Mouse (Mus musculus) heart, postnatal 4 days (tissue): ENCODE results near the gene Gm3854. TPM values are rescaled to one million over a fixed set of nuclear protein-coding genes. Genes with fewer than 3 reads are reported as not detected.
A peak's percentile ranks its signal among the peaks of the same experiment; 100 is the strongest.
"Not testable (repeated sequence)": the region's sequence is repeated elsewhere in the genome, so short reads cannot be mapped to it uniquely, and the experiment has no call there.

Source experiments
- DNase-seq: peaks from one replicate; pipeline ENCODE4 v3.0.0; 2021
- total RNA-seq, 2 experiments: library from RNA; stranded (reverse); gene quantifications; 2 replicates each; pipeline ENCODE4 v1.2.3; 2021

Gene Gm3854
- under 1 TPM; 0.24 to 0.38 TPM for total RNA-seq

DNA sequence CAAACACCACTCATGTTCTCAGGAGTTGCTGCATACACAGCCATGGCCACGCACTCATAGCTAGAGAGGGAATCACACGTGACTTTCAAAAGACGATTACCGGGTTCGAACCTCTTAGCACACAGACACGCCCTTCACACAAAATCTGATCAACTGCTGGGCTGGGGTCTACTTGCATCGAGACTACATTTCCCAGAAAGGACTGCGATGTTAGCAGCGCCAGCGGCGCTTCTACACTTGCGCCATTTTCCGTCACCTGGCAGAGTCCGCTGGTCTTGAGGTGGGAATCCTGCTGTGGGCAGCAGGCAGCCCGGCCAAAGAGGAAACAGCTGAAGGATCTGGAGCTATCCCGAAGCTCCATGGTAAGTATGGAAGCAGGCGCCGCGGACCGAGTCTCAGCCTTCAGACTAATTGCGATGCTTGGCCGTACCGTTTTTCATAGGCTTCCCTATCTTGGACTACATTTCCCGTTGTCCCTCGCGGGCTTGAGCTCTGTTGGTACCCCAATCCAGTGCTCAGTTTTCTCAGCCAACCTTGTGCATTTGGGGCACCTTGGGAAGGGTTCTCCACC is at the start of gene Gm3854:
Gene Gm3854 (plus strand): TSS at position 259 of the 571 bp plus-strand sequence.
- DNase-seq: peak; percentile 49

DNA sequence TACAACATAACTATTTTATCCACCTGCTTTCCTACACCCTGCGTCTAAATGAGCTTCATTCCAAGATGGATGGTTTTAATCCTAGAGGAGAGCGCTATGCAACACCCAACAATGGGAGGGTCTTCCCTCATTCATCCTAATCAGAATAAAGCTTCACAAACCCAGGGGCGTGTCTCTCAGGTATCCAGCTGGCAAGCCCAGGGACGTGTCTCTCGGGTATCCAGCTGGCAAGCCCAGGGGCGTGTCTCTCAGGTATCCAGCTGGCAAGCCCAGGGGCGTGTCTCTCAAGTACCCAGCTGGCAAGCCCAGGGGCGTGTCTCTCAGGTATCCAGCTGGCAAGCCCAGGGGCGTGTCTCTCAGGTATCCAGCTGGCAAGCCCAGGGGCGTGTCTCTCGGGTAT is 42.8 kb upstream of the Gm3854 start:
- not testable (repeated sequence) for DNase-seq

DNA sequence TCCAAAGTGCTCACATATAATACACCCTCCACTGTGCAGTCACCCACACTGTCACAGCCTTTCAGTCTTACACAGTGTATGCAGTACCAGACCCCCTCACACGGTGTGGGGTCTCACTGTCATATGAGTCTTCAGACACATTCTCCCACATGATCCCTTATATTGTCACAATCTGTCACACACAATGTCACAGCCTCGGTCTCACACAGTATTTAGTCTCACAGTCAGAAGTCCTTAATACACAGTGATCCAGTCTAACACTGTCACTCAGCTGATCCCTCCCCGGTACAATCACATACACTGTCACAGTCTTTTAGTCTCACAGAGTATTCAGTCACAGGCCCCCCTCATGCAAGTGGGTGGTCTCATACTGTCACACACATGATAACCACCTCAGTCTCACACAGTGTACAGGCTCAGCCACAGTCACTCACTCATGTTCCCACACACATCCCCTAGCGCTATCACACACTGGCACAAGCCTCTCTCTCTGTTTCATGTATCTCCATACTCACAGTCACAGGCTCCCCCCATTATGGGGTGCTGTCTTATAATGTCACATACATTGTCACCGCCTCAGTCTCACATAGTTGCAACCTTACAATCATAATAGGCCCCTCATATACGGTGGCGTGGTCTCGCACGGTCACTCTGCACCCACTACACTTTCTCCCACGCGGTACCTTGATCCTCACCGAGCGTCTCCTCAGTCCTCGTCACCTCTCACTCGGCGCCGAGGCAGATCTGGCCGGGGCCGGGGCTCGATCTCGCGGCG is 12.9 kb upstream of the Gm3854 start:
- DNase-seq: no peak

DNA sequence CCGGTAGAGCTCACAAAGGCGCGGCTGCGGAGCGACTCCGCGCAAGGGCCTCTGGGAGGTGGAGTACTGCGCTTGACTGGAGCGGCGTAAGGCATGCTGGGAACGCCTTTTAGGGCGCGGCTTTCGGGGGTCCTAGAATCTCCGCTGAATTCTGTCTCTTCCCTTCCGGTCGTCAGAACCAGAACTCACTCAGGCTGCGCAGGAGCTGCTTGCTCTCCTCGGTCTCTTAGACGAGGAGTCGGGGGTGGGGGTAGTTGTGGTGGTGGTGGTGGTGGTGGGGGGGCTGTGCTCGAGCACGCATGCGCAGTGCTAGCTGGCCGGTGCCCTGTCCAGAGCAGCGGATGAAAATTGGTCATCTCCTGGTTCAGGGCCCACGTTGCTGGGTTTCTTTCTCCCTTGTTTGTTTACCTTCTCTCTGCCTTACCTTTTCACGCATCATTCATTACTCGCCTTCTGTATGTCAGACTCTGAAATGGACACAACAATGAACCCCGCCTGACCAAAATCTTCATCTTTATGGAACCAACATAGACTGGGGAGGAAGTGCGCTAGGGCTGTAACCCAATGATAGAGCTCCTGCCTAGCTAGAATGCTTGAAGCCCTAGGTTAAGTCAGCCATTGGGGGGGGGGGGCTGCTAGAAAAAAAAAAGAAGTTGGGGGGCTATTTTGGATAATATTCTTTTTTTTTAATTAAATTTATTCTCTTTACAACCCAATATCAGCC is 12.2 kb upstream of the Gm3854 start, which contains the start of gene Zfp583:
Gene Zfp583 (minus strand): TSS at position 53 of the 724 bp plus-strand sequence.
- DNase-seq: peak; percentile 85

DNA sequence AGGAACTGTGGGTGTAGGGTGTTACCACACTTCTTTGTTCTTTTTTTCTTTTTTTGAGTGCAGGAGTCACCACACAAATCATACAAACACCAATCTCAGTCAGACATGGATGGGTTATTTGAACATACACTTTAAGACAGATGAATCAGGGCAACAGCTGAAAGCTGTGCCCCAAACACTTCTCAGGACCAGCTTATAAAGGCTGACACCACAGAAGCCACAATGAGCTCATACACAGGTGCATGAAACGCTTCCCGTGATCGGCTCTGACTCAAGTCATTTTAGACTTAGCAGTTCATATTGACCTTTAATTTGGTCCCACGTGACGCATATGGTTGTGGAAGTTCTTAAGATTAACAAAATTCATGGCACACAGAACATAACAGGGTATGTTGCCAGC is 3.7 kb upstream of the Gm3854 start:
- no peak for DNase-seq

DNA sequence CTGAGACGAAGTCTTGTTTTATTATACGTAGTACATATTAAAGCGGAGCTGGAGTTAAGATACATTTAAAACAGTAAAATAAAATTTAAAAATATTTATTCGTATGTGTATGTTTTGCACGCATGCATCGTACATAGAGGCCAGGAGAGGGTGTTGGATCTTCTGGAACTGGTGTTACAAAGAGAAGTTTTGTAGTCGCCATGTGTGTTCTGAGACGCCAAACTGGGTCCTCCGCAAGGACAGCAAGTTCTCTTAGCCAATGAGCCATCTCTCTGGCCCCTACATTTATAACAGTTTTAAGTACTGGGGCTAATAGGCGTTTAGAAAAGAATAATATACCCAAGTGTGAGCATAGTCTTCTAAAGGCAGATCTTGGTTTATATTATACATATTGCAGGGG is 565 bp downstream of the Gm3854 start:
- DNase-seq: no peak

DNA sequence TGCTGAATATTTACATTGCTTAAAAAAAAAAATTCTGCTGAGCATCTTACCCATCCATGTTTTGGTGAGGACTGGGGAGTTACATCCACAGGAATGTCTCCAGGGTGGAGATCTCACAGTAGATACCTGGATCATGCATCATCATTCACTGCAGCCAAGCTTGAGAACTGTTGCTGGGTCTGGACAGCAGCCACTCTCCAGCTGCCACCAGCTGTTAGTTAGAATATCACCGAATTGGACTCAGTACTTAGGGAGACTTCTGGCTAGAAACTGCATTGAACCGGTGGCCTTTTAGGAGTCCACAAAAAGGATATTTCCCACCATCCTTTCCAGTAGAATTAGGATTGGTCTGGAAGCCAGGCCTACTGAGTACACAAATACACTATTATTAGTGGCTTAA is 14.6 kb downstream of the Gm3854 start:
- peak; percentile 49 for DNase-seq

DNA sequence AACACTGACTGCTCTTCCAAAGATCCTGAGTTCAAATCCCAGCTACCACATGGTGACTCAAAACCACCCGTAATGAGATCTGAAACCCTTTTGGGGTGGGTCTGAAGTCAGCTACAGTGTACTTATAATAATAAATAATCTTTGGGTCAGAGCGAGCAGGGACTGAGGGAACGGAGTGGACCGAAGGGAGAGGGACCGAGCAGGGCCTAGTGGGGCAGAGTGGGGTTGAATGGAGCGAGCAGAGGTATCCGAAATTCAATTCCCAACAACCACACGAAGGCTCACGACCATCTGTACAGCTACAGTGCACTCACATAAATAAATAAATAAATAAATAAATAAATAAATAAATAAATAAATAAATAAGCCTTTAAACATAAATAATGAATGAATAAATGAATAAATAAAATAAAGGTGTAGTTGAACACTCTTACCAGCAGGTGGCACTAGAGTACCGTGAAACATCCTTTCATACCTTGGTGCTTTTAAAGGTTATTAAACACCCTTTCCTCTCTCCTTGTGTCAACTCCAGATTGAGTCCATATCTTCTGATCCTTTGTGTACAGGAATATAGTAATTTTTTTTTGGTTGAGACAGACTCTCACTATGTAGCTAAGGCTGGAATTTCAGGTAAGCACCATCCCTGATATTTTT is 15.5 kb downstream of the Gm3854 start:
- DNase-seq: peak; percentile 37

DNA sequence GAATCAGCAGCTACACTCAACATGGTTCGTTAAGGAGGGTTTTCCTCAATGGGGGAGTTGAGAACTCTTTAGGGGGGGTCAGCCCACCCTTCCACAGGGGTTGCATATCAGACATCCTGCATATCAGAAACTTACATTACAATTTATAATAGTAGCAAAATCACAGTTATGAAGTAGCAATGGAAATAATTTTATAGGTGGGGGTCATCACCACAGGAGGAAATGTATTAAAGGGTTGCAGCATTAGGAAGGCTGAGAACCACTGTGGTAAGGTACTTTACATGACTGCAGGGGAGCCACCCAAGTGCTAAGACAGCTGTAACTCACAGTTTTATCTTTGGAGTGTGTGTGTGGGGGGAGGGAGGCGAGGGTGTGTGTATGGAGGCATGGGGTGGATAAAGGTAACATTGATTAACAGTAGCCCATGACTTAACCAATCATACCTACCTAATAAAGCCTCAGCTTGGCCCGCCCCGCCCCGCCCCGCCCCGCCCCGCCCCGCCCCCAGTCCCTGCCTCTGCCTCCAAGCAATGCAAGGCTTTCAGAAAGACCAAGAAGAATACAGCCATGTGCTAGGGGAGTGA is 17.0 kb downstream of the Gm3854 start:
- DNase-seq: no peak

DNA sequence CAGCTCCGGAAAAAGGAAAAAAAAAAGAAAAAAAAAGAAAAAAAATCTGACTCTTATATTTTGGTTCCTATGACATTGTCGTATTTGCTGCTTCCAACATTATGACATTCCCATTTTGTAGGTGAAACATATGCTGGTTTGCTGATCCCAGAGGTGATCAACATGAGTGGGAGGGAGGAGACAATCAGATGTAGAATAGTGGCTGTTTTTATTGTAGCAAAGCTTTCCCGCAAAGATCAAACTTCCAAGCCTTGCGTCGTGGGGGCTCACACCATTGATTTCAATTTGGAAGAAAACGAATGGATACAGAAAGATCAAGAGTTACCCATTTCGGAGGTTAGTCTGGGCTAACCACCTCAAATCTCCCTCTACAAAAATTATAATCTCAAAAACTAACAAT is 18.2 kb downstream of the Gm3854 start:
- DNase-seq: no peak

DNA sequence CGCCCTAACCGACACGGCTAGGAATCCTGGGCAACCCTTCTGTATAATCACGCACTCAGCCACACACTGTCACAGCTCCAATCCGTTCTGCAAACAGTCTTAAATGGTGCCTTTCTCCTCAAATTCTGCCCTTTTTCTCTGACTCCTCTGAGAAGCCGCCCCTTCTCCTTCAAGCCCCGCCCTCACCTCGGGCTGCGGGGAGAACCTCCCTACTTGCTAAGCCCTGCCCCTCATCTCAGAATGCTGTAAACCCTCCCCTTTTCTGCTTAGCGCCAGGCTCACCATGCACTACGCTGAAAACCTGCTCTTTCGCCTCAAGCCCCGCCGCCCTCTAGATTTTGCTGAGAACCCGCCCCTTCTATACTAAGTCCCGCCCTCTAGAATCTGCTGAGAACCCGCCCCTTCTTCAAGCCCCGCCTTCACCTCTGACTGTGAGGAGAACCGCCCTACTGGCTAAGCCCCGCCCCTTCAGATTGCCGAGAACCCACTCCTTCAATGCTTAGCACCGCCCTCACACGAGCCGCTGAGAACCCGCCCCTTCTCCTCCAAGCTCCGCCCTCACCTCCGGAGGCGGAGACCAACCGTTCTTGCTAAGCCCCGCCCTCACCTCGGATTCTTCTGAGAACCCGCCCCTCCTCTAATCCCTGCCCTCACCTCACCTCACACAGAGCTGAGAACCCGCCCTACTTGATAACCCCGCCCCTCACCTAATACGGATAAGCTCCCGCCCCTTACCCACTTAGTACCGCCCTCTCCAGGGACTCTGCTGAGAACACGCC is 18.9 kb downstream of the Gm3854 start:
- DNase-seq: peak; percentile 98

DNA sequence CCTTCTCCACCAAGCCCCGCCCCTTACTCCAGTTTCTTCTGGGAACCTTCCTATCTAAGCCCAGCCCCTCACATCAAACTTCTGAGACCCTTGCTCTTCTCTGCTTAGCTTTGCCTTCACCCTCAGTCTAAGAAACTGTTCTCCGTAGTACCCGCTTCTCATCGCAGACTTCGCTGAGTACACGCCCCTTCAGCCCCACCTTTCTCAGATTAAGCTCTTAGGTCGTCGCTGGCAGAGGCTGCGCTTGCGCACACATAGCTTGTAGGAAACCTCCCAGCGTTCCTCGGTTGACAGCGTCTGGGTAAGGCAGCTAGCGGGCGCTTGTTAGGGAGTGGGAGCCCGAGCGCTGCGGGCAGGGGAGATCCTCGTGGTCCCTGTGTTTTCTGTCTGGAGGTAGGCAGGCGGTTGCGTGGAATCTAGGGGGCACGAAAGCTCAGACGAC is 19.5 kb downstream of the Gm3854 start, which contains the start of gene Zfp78:
Gene Zfp78 (plus strand): TSS at position 234 of the 442 bp plus-strand sequence.
- DNase-seq: no peak

DNA sequence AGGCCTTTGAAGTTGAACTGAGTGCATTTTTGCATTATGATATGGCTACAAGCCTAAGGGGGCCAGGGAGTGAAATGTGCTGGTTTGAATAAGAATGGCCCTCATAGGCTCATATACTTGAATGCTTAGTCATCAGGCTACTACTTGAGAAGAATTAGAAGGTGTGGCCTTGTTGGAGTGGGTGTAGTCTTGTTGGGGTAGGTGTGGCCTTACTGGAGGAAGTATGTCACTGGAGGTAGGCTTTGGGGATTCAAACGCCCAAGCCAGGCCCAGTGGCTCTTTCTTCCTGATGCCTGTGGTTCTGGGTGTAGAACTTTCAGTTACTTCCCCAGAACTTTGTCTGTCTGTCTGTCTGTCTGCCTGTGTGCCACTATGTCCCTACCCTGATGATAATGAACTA is 21.2 kb downstream of the Gm3854 start:
- DNase-seq: no peak

DNA sequence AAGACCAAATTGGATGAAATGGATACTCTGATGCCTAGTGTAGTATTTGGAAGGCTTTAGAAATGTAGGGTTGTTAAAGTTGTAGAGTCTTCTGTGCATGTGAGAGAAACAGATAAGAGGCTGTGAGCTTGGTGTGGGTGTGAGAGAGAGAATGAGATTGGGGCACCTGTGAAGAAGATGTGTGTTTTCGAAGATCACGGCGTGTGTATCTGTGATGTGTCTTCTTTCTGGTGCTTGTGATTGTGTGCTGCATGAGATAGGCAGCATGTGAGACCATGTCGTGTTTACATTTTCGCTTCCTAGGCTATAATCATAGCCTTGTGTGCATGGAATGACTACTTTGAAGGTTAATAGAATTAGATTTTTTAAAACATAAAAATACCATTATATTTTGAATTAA is 23.6 kb downstream of the Gm3854 start:
- no peak for DNase-seq

DNA sequence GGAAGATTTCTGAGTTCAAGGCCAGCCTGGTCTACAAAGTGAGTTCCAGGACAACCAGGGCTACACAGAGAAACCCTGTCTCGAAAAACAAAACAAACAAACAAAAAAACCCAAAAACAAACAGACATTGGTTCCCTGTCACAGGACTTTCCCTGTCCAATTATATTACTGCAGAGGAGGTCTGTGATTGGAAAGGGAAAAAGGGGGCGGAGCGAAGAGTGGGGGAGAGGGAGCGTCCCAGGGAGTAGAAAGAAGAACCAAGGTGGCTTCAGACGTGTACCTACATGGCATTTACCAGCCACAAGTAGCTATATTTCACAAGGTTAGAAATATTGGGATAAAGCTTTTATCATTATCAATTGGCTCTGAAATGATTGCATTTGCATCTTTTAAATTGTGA is 24.6 kb downstream of the Gm3854 start:
- not testable (repeated sequence) for DNase-seq

DNA sequence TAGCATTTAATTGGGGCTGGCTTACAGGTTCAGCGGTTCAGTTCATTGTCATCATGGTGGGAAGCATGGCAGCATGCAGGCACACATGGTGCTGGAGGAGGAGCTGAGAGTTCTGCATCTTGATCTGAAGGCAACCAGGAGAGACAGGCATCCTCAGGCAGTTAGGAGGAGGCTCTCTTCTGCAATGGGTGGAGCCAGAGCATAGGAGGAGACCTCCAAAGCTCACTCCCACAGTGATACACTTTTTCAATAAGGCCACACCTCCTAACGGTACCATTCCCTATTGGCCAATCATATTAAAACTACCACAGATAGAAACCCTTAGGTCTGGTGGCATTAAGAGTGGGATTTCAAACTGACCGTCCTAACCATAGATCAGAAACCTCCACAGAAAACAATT is 25.9 kb downstream of the Gm3854 start:
- no peak for DNase-seq

DNA sequence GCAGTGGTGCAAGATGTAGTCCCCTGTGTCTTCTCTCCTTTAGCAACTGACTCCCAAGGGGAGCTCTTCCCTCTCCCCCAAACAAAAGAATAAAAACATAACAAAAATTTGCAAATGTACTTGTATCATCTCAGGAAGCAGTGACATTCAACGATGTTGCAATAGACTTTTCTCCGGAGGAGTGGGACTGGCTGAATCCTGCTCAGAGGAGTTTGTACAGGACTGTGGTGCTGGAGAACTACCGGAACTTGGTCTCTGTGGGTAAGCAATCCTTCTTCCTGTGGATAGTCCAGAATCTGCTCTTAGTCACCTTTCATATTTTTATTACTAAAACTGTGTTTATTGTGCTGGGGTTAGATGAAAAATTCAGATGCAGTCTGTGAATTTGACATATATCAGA is 29.4 kb downstream of the Gm3854 start:
- DNase-seq: no peak

DNA sequence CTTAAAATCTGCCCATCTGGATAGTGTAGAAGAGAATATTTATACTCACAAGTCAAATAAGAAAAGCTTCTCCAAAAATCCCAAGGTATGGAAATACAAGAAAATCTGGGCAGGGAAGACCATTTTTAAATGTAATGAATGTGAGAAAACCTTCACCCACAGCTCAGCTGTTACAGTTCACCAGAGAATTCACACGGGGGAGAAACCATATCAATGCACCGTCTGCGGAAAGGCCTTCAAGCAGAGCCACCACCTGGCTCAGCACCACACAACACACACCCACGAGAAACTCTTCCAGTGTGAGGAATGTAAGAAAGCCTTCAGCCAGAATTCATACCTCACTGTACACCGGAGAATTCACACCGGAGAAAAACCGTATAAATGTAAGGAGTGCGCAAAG is 34.9 kb downstream of the Gm3854 start:
- no peak for DNase-seq

DNA sequence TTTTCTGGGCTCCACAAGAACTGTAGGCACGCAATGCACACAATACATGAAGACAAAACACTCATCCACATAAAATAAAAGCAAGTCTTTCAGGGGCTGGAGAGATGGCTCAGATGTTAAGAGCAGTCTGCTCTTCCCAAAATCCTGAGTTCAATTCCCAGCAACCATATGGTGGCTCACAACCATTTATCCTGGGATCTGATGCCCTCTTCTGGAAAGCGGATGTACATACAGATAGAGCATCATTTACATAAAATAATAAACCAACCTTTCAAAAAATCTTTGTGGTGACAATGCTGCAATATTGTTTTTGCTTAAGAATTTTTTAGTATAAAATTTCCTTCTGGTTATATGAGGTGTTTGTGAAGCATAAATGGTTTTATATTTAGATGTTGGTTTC is 37.9 kb downstream of the Gm3854 start:
- DNase-seq: no peak

DNA sequence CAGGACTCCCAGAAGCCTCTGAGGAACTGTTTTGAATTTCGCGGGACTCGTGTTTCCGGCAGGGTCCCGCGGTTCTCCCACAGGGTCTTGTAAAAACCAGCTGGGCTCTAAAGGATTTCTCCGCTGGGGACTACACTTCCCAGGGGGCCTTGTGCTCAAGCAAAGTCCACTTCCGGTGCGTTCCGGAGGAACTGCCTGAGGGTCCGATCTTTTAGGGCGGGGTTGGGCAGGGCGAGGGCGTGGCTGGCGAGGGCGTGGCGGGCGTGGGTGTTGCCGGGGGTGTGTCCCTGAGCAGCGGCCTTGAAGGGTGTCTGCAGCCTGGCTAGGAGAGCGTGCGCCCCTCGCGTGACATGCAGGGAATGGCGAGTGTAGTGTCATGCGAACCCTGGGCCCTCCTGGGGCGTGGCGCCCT is 39.5 kb downstream of the Gm3854 start, which contains the start of gene Zfp28:
Gene Zfp28 (plus strand): TSS at position 252 of the 412 bp plus-strand sequence.
- peak; percentile 97 for DNase-seq

DNA sequence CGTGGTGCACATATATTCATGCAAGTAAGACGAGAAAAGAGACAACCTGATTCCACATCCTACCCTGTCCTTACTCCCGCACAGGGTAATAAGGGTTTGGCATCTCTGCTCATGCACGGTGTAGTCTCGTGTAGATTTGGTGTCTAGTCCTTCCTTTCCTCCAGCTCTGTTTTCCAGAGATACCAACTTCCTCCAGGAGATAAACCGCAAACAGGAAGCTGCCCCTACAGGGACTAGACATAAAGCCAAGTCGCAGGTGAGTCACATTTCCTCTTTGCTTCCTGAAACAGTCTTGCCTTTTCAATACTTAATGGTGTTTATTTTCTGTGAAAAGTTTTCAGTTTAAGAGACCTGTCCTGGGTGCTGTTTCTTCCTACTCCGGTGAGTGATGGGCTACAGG is 40.5 kb downstream of the Gm3854 start:
- no peak for DNase-seq

DNA sequence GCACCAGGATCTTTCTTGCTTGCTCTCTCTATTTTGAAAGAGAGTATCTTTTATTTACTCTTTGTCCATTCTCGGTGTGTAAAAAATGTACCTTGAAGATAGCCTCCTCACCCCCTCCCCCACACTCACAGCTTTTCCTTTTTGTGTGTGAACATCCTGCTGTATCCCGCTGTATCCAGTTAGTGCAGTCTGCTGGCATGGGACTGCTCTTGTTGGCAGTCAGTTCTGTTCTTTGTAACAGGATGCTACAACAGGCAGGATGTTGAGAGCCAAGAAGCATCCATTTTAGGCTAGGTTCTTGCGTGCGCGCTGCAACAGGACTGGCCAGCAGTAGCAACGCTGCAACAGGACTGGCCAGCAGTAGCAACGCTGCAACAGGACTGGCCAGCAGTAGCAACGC is 43.4 kb downstream of the Gm3854 start:
- peak; percentile 30 for DNase-seq
